Mouse (Mus musculus) MEL (cell line): ENCODE results near the gene Atp8a2. TPM values are rescaled to one million over a fixed set of nuclear protein-coding genes. Genes with fewer than 3 reads are reported as not detected.

Experiments
- DNase-seq: peaks from one replicate; pipeline ENCODE4 v3.0.0; 2011; ENCODE audit warnings: low read depth, low spot score
- H3K27ac ChIP-seq: 2 replicates; pipeline ENCODE4 v1.5.1; 2012; ENCODE audit warnings: low read depth, mild to moderate bottlenecking, control low read depth, low read length, moderate library complexity; ENCODE audit not compliant: control insufficient read depth
- H3K27me3 ChIP-seq, 2 experiments: fragments of 150-350 bp in 1 of 2; sonication (generic) in 1 of 2; 2 replicates each; pipeline ENCODE4 v1.6.1; 2012; ENCODE audit warnings: low read length in 2 of 2, mild to moderate bottlenecking in 2 of 2, improper control_type of control experiment in 1 of 2, moderate library complexity in 1 of 2; ENCODE audit not compliant: insufficient read depth in 2 of 2, control insufficient read depth in 1 of 2
- H3K36me3 ChIP-seq, 2 experiments: 2 replicates each; pipeline ENCODE4 v1.6.1; 2012 to 2014; ENCODE audit warnings: low read length in 2 of 2, improper control_type of control experiment in 1 of 2, inconsistent platforms in 1 of 2, mild to moderate bottlenecking in 1 of 2; ENCODE audit not compliant: insufficient read depth in 2 of 2, control insufficient read depth in 1 of 2
- H3K4me1 ChIP-seq, 2 experiments: fragments of 150-350 bp in 1 of 2; sonication (generic) in 1 of 2; 2 replicates each; pipeline ENCODE4 v1.6.1; 2012; ENCODE audit warnings: low read length in 2 of 2, improper control_type of control experiment in 1 of 2, mild to moderate bottlenecking in 1 of 2; ENCODE audit not compliant: insufficient read depth in 2 of 2, control insufficient read depth in 1 of 2
- H3K4me3 ChIP-seq, 2 experiments: fragments of 150-350 bp in 1 of 2; sonication (generic) in 1 of 2; 2 replicates each; pipeline ENCODE4 v1.5.1; 2012; ENCODE audit warnings: low read depth in 2 of 2, low read length in 2 of 2, mild to moderate bottlenecking in 2 of 2, moderate library complexity in 2 of 2, control low read depth in 1 of 2, improper control_type of control experiment in 1 of 2; ENCODE audit not compliant: control insufficient read depth in 1 of 2, insufficient read depth in 1 of 2
- H3K79me2 ChIP-seq: 2 replicates; pipeline ENCODE4 v1.6.1; 2012; ENCODE audit warnings: mild to moderate bottlenecking, low read length, moderate library complexity; ENCODE audit not compliant: control insufficient read depth, poor library complexity, insufficient read depth
- H3K9ac ChIP-seq: 2 replicates; pipeline ENCODE4 v1.6.1; 2012; ENCODE audit warnings: low read depth, mild to moderate bottlenecking, control low read depth, low read length, moderate library complexity; ENCODE audit not compliant: control insufficient read depth, poor library complexity, severe bottlenecking
- H3K9me3 ChIP-seq: fragments of 150-350 bp; sonication (generic); replicated peaks from 2 replicates; pipeline ENCODE4 v1.6.1; 2012; ENCODE audit warnings: mild to moderate bottlenecking, low read length, improper control_type of control experiment, moderate library complexity; ENCODE audit not compliant: insufficient read depth
- CHD2 ChIP-seq: IDR thresholded peaks from 2 replicates; pipeline ENCODE4 v1.6.1; 2011; ENCODE audit warnings: low read length, improper control_type of control experiment
- ELF1 ChIP-seq: IDR thresholded peaks from 2 replicates; pipeline ENCODE4 v1.6.1; 2014; ENCODE audit warnings: low read depth, mild to moderate bottlenecking, inconsistent platforms, low read length, improper control_type of control experiment, moderate library complexity
- ETS1 ChIP-seq: IDR thresholded peaks from 2 replicates; pipeline ENCODE4 v1.6.1; 2012; ENCODE audit warnings: low read depth, mild to moderate bottlenecking, inconsistent platforms, low read length, improper control_type of control experiment, moderate library complexity
- JUND ChIP-seq: IDR thresholded peaks from 2 replicates; pipeline ENCODE4 v1.6.1; 2011; ENCODE audit warnings: low read depth, mild to moderate bottlenecking, improper control_type of control experiment, low read length
- KAT2A ChIP-seq: conservative IDR thresholded peaks from 2 replicates; pipeline ENCODE4 v1.6.1; 2012; ENCODE audit warnings: low read depth, low read length, improper control_type of control experiment, inconsistent platforms
- MAZ ChIP-seq: IDR thresholded peaks from 2 replicates; pipeline ENCODE4 v1.6.1; 2012; ENCODE audit warnings: low read depth, mild to moderate bottlenecking, inconsistent platforms, low read length, improper control_type of control experiment
- MEF2A ChIP-seq: IDR thresholded peaks from 2 replicates; pipeline ENCODE4 v1.6.1; 2014; ENCODE audit warnings: low read depth, mild to moderate bottlenecking, inconsistent platforms, low read length, improper control_type of control experiment; ENCODE audit not compliant: poor library complexity, insufficient replicate concordance, severe bottlenecking; ENCODE audit errors: extremely low read depth
- MXI1 ChIP-seq: IDR thresholded peaks from 2 replicates; pipeline ENCODE4 v1.6.1; 2011; ENCODE audit warnings: mild to moderate bottlenecking, low read depth, low read length, improper control_type of control experiment
- MYC ChIP-seq: IDR thresholded peaks from 2 replicates; pipeline ENCODE4 v1.6.1; 2011; ENCODE audit warnings: low read depth, mild to moderate bottlenecking, low read length, improper control_type of control experiment, moderate library complexity
- POLR2A ChIP-seq, 2 experiments: IDR thresholded peaks; 2 replicates each; pipeline ENCODE4 v1.6.1; 2011 to 2012; ENCODE audit warnings: low read length in 2 of 2, mild to moderate bottlenecking in 2 of 2, control low read depth in 1 of 2, improper control_type of control experiment in 1 of 2, low read depth in 1 of 2, moderate library complexity in 1 of 2; ENCODE audit not compliant: control insufficient read depth in 1 of 2, insufficient read depth in 1 of 2, poor library complexity in 1 of 2
- POLR2AphosphoS2 ChIP-seq: IDR thresholded peaks from 2 replicates; pipeline ENCODE4 v1.6.1; 2011; ENCODE audit warnings: low read length, improper control_type of control experiment
- POLR2AphosphoS5 ChIP-seq: IDR thresholded peaks from 2 replicates; pipeline ENCODE4 v1.6.1; 2012; ENCODE audit warnings: low read depth, borderline replicate concordance, mild to moderate bottlenecking, inconsistent platforms, low read length, moderate library complexity, mixed read lengths
- RCOR1 ChIP-seq: IDR thresholded peaks from 2 replicates; pipeline ENCODE4 v1.6.1; 2012; ENCODE audit warnings: low read depth, mild to moderate bottlenecking, inconsistent platforms, low read length, improper control_type of control experiment
- SIN3A ChIP-seq: IDR thresholded peaks from 2 replicates; pipeline ENCODE4 v1.6.1; 2012; ENCODE audit warnings: low read length, improper control_type of control experiment, inconsistent platforms
- TAL1 ChIP-seq: IDR thresholded peaks from 2 replicates; pipeline ENCODE4 v1.6.1; 2012; ENCODE audit warnings: mild to moderate bottlenecking, inconsistent platforms, low read length, moderate library complexity, mixed read lengths
- TBP ChIP-seq: IDR thresholded peaks from 2 replicates; pipeline ENCODE4 v1.8.0; 2011; ENCODE audit warnings: low read depth, low read length, improper control_type of control experiment
- TCF12 ChIP-seq: IDR thresholded peaks from 2 replicates; pipeline ENCODE4 v1.6.1; 2014; ENCODE audit warnings: low read depth, mild to moderate bottlenecking, inconsistent platforms, low read length, improper control_type of control experiment, moderate library complexity
- USF1 ChIP-seq: IDR thresholded peaks from 2 replicates; pipeline ENCODE4 v1.6.1; 2014; ENCODE audit warnings: low read depth, mild to moderate bottlenecking, inconsistent platforms, low read length, improper control_type of control experiment, moderate library complexity
- USF2 ChIP-seq, 2 experiments: IDR thresholded peaks; 2 replicates each; pipeline ENCODE4 v1.6.1; 2011 to 2012; ENCODE audit warnings: improper control_type of control experiment in 2 of 2, low read length in 2 of 2, borderline replicate concordance in 1 of 2, inconsistent platforms in 1 of 2, low read depth in 1 of 2, mild to moderate bottlenecking in 1 of 2; ENCODE audit not compliant: insufficient read depth in 1 of 2
- polyA plus RNA-seq, 2 experiments: library from polyadenylated mRNA; stranded (reverse) in 1 of 2; unstranded in 1 of 2; fragments of >175 nt in 1 of 2; fragments of >200 nt in 1 of 2; gene quantifications; 2 replicates each; pipeline versions ENCODE4 v1.2.1 to v1.2.4; 2012; ENCODE audit warnings: low replicate concordance in 2 of 2, low read depth in 1 of 2; ENCODE audit not compliant: insufficient read length in 2 of 2, insufficient read depth in 1 of 2, missing spikeins in 1 of 2
- total RNA-seq: library from RNA; depleted of rRNA; stranded (reverse); fragments of 300-350 nt; gene quantifications from 2 replicates; pipeline ENCODE4 v1.2.3, GENCODE M21; 2012

The Atp8a2 gene
- total and polyA plus RNA-seq, 3 experiments: 0.29 to 0.39 TPM; not detected in 1

- TF ChIP-seq MEF2A: no peak
- no peak for TF ChIP-seq JUND
Observed at GRCm38 (mm10) chr14:60072496-60072895, 124.5 kb downstream of the Atp8a2 start (continued).

- no peaks in the 10 kb centered on the region for H3K9me3 ChIP-seq
- DNase-seq: no peak
- no peak overlapping the region for H3K9ac ChIP-seq
- H3K79me2 ChIP-seq: no peaks in the 10 kb centered on the region
- H3K4me3 ChIP-seq: no peak overlapping the region
- H3K4me1 ChIP-seq: no peaks in the 10 kb centered on the region
- no peak overlapping the region for H3K27ac ChIP-seq
- no peaks in the 10 kb centered on the region; a peak in 1 of 4 replicates for H3K27me3 ChIP-seq
- no peak for TF ChIP-seq POLR2AphosphoS5
- TF ChIP-seq SIN3A: no peak
- no peak for TF ChIP-seq POLR2AphosphoS2
- TF ChIP-seq TCF12: no peak
- no peaks in the 10 kb centered on the region for H3K36me3 ChIP-seq
Observed at GRCm38 (mm10) chr14:60065186-60065585, 131.8 kb downstream of the Atp8a2 start.

GRCm38 (mm10) chr14:60061023-60061422 is 136.0 kb downstream of the Atp8a2 start:
- Histone ChIP-seq H3K9ac (no peak overlapping the region), H3K36me3 (no peaks in the 10 kb centered on the region)
- TF ChIP-seq MYC (no peak), RCOR1 (no peak), ELF1 (no peak), CHD2 (no peak), TCF12 (no peak), MXI1 (no peak), ETS1 (no peak), TBP (no peak), SIN3A (no peak), USF1 (no peak), MAZ (no peak), TAL1 (no peak), USF2 (IDR thresholded peaks at IDR 0.05; ENCODE audit: borderline replicate concordance in 1 of 2, insufficient read depth in 1 of 2, low read depth in 1 of 2, low read length in 2 of 2) (no peak), POLR2A (IDR thresholded peaks at IDR 0.05; ENCODE audit: control insufficient read depth in 1 of 2, insufficient read depth in 1 of 2, low read depth in 1 of 2, low read length in 2 of 2, poor library complexity in 1 of 2) (no peak), KAT2A (no peak)

More at GRCm38 (mm10) chr14:60061023-60061422, 136.0 kb downstream of the Atp8a2 start:
- no peak for DNase-seq
- Histone ChIP-seq H3K4me3 (no peak overlapping the region), H3K4me1 (no peaks in the 10 kb centered on the region), H3K9me3 (no peaks in the 10 kb centered on the region), H3K27me3 (no peaks in the 10 kb centered on the region; a peak in 1 of 4 replicates), H3K27ac (no peak overlapping the region), H3K79me2 (no peaks in the 10 kb centered on the region)
